Mouse (Mus musculus) lung, postnatal 0 days (tissue): Measurements from ENCODE around the gene Gpc3.

Experiments used
- CTCF ChIP-seq: IDR thresholded peaks from 2 replicates; pipeline ENCODE4 v1.5.1; 2016; ENCODE audit warnings: antibody characterized with exemption, mild to moderate bottlenecking
- EP300 ChIP-seq: IDR thresholded peaks from 2 replicates; pipeline ENCODE4 v1.6.1; 2016; ENCODE audit warnings: antibody characterized with exemption, mild to moderate bottlenecking, control low read depth

GRCm38 (mm10) chrX:52401188-52401587, 212.6 kb downstream of the Gpc3 start:
- no peak for TF ChIP-seq EP300
- no peak for TF ChIP-seq CTCF
